Mouse (Mus musculus) olfactory bulb, adult 2 months (tissue): ENCODE results near the gene Tpx2.

Experiments
- CTCF ChIP-seq: fragments of 200-500 bp; IDR thresholded peaks from 2 replicates; pipeline ENCODE4 v1.5.1; 2012; ENCODE audit warnings: low read depth, mild to moderate bottlenecking, low read length, moderate library complexity; ENCODE audit not compliant: insufficient read depth
- POLR2A ChIP-seq: fragments of 200-500 bp; IDR thresholded peaks from 2 replicates; pipeline ENCODE4 v1.6.1; 2012; ENCODE audit warnings: mild to moderate bottlenecking, low read depth, low read length, moderate library complexity; ENCODE audit not compliant: insufficient read depth

GRCm38 (mm10) chr2:152922376-152922775, 74.6 kb downstream of the Tpx2 start:
- TF ChIP-seq CTCF (no peak), POLR2A (no peak)
